Mouse (Mus musculus): ENCODE data around the gene 3110082J24Rik.
A peak's percentile ranks its signal among the peaks of the same experiment; 100 is the strongest.

Gene 3110082J24Rik

DNA sequence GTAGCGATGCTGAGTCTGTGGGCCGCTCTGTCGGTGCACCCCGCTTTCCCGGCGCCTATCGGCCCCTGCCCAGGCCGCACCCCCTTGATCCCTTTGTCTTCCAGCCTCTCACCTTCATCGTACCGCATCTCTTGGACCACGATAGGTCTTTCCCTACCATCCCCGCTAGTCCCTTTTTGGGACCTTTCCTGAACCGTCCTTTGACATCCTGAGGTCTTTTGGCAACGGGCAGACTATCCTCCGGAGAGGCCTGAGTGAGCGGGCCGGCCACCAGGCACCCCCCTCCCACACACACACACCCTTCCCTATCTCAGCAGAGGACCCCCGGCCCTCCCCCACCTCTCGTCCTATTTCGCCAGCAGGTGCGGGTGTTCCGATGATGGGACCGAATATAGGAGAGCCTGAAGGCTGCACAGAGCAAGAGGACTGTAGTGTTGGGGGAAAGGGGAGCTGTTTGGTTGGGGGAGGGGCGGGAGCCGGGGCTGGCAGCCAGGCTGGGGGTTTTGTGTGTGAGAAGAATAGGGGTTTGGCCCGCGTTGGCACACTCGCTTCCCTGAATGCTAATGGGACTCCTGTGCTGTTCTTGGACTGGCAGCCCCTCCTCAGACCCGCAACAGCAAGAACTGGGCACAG is at the start of gene 3110082J24Rik:
3110082J24Rik (minus strand) TSS at position 419 of the 633 bp plus-strand sequence.
- DNase-seq (ENCODE audit: low read depth, low spot score), result no peak

DNA sequence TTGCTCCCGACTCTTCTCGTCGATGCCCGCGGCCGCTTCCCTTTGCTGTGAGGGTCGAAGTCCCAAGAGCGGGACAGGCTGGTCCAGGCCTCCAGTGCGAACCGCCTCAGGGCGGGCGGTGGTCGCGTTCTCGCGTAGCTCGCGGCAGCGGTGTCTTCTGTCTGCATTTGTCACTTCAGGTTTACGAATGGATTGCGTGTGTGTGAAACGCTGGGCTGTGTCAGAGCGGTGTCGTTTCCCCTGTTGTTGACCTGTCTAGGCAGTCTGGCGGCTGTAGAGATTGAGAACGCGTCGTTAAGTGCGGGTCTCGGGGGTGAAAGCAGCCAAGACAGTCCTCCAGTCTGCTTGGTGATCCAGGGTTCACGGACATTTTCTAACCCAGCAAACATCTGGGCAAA is 49.5 kb upstream of the 3110082J24Rik start:
- DNase-seq (ENCODE audit: low read depth, low spot score), result no peak

DNA sequence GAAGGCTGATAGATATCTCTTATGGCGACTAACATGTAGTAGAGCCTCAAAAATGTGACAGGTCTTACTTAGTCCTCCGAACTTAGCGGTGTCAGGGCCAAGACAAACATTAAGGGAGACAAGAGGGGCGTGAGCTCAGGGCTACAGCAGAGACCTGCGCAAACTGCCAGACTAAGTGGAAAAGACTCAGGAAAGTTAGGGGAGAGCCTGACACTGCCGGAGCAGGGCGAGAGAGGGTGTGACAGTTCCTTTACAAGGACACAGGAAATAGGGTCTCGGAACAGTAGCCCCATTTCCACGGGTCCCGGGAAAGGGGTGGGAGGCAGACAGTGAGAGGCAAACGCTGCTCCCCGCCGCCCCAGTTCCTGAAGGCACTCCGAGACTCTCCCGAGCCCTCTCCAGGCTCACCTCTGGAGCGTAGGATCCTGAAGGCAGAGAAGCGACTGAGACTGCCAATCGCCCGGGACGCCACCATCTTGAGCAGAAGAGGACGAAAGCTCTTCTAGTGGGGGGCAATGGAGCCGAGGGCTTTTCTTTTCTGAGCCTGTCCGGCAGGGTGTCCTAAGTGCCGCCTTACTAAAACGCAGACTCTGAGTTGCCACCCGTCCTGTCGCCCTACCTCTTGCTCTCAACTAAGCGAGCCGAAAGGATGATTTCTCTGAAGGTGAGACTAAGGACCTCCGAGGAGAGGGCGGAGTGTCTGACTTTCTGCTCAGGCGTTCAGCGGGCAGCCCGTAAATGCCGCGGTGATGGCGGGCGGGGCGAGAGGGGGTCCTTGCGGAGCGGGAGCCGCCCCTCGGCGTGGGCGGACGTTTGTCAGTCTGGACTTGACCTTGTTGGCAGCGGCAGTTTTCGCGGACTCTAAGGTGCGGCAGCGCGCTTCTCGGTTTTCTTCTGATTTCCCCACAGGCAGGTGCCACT is 48.8 kb upstream of the 3110082J24Rik start, which contains the start of the genes Hadha and Hadhb:
Hadha (minus strand) TSS at position 689 of the 921 bp plus-strand sequence.
Hadhb (plus strand) TSS at position 775 of the 921 bp plus-strand sequence.
- peak; percentile 69 for DNase-seq (ENCODE audit: low read depth, low spot score)

- no peak for DNase-seq (ENCODE audit: low read depth, low spot score)
These were observed 48.1 kb upstream of the 3110082J24Rik start for GRCm38 (mm10) chr5:30154013-30154412.

GRCm38 (mm10) chr5:30153222-30153621 is 47.3 kb upstream of the 3110082J24Rik start:
- no peak for DNase-seq (ENCODE audit: low read depth, low spot score)

GRCm38 (mm10) chr5:30152413-30152812 is 46.5 kb upstream of the 3110082J24Rik start:
- no peak for DNase-seq (ENCODE audit: low read depth, low spot score)

GRCm38 (mm10) chr5:30152007-30152406 is 46.1 kb upstream of the 3110082J24Rik start:
- DNase-seq (ENCODE audit: low read depth, low spot score), result no peak

DNA sequence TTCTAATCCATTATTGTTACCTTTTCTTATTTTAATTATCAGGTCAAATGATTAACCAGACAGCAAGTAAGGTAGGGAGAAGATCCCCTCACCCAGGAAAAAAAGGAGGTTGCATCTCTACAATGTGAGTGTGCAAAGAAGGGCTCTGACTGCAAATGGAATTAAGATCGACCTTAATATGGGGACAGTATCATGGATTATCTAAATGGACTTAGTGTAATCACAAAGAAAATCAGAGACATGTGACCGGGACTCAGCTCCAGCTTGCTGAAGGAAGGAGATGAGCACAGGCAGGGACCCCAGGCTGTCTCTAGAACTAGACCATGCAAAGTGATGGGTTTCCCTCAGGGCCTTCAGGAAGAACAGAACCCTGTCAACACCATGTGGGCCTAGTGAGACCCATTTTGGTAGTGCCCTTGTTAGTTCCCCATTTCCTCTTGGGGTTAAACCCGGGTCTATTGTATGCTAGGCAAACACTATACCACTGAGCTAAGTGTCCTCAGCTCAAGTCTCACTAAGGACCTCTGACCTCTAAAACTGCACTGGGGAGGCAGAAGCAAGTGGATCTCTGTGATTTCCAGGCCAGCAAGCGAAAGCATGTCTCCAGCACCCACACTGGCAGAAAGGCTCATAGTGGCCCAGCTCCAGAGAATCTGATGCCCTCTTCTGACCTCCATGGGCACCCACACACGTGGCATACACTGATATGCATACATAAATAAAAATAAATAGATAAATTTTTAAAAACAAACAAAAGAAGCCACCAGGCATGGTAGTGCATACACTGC is 42.4 kb upstream of the 3110082J24Rik start:
- DNase-seq (ENCODE audit: low read depth, low spot score), result no peak

DNA sequence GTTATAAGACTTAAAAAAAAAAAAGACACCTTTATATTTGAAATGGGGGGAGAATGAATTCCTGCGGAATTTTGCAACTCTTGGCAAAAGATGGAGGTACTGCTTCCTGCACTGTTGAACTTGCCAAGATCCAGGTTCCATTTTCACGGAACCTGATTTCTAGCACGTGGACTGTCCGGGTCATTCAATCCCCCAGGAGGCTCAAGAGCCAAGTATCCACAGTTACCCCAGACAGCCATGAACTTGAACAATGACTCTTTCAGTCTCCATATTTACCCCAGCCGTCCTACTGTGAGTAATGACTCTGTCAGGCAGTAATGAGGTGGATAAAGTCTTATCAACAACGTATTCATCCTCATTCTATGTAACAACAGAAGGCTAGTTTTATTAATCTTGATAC is 40.6 kb upstream of the 3110082J24Rik start:
- DNase-seq (ENCODE audit: low read depth, low spot score), result no peak

DNA sequence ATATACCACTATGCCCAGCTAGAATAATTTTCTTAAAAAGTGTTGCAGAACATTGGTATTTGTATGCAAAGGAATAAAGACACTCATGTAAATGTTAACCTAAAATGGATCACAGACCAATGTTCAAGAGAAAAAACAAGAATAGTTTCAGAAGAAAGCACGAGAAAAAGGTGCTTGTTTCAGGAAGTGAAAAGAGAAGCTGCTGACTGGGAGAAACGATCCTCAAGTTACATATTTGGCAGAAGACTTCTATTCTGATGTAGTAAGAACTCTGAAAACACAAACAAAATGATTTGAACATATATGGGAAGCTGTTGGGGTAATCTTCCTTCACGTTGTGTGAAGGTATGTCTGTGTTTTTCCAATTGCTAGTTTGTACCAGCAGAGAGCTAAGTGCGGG is 32.3 kb upstream of the 3110082J24Rik start:
- DNase-seq (ENCODE audit: low read depth, low spot score), result no peak

DNA sequence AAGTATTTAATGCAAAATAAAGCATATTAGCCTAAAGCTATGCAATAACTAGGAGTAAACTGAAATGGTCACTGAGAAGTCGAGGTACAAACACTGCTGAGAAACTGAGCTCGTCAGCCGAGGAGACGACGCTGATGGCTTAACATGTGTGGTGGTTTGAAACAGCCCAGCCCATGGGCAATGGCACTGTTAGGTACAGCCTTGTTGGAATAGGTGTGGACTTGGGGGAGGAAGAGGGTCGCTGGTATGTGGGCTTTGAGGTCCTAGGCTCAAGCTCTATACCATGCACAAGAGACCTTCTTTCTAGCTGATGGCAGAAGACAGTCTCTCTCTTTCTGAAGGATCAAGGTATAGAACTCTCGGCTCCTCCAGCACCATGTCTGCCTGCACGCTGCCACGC is 31.4 kb upstream of the 3110082J24Rik start:
- DNase-seq (ENCODE audit: low read depth, low spot score), result no peak

GRCm38 (mm10) chr5:30135711-30136231 is 29.9 kb upstream of the 3110082J24Rik start:
- no peak for DNase-seq (ENCODE audit: low read depth, low spot score)

DNA sequence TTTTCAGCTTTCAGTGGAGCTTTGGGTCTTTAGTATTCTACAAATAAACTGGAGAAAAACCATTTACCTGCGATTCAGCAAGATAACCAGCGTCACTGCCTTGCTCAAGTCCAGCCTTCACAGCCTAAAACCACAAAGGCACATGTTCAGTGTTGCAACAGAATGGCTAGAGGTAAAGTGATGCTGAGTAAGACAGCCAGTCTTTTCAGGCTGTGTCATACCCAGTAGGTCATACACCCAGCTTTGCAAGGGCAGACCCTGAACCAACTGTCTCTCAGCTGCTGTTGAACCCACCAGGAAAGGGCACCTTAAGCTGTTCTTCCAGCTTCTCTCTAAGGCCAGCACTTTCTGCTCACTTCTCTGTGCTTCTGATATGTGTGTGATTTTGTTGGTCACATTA is 26.3 kb upstream of the 3110082J24Rik start:
- DNase-seq (ENCODE audit: low read depth, low spot score), result no peak

DNA sequence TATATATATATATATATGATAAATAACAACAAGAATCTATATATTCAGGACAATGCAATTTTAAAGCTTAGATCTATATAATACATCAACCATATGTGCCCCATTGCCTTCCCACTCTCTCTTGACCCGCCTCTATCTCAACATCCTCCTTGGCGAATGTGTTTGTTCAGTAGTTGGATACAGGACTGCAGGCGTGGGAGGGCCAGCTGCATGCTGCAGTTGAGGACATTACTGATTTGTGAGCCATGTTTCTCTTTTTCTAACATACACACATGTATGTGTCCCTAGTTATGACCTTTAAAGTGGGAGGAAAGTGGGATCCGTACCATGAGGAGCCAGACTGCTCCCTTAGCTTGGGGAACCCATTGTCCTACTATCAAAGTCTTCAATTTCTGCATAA is 25.4 kb upstream of the 3110082J24Rik start:
- DNase-seq (ENCODE audit: low read depth, low spot score), result no peak

GRCm38 (mm10) chr5:30128680-30129079 is 22.8 kb upstream of the 3110082J24Rik start:
- no peak for DNase-seq (ENCODE audit: low read depth, low spot score)

GRCm38 (mm10) chr5:30127921-30128597 is 22.2 kb upstream of the 3110082J24Rik start:
- no peak for DNase-seq (ENCODE audit: low read depth, low spot score)

GRCm38 (mm10) chr5:30126756-30127155 is 20.9 kb upstream of the 3110082J24Rik start:
- no peak for DNase-seq (ENCODE audit: low read depth, low spot score)

GRCm38 (mm10) chr5:30125587-30125986 is 19.7 kb upstream of the 3110082J24Rik start:
- no peak for DNase-seq (ENCODE audit: low read depth, low spot score)

DNA sequence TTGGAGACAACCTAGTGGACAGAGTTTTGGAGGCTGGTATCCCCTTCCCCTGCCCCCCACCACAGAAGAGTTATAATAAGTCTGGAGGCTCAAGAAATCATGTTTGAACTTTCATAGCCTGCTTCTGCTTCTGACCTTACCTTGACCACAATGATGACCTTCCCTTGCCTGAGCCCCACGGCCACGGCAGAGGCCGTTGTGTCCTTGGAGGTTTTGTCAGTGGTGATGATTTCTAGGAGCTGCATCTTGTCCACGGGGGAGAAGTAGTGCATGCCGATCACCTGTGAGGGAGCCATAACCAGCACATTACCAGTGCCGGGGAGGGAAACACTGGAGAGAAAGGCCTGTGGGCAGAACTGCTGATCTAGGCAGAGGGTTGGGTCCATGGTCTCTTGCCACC is 16.6 kb upstream of the 3110082J24Rik start:
- DNase-seq (ENCODE audit: low read depth, low spot score), result no peak

GRCm38 (mm10) chr5:30120106-30120505 is 14.2 kb upstream of the 3110082J24Rik start:
- no peak for DNase-seq (ENCODE audit: low read depth, low spot score)

- no peak for DNase-seq (ENCODE audit: low read depth, low spot score)
These were observed 13.3 kb upstream of the 3110082J24Rik start for GRCm38 (mm10) chr5:30119163-30119562.
